ENCODE assay signal across 10 mouse cellular contexts in genomic region chrX:7854578-7854977, GRCm38 (mm10). TPM values are rescaled to one million over a fixed set of nuclear protein-coding genes. Genes with fewer than 3 reads are reported as not detected.
DNase-seq lines count a peak whose midpoint lies in the region; ATAC-seq and TF ChIP-seq lines count a peak whose summit lies in the region.
"Had no signal": no experiment of that assay in that cellular context is flagged by ENCODE, and none has a peak within 500 bp of the region (broad histone marks: within the 10 kb centered on the region; RNA-seq: fewer than 3 reads in every experiment).

No protein-coding gene starts in this region.

- no peak for ATAC-seq in midbrain, embryonic 14.5 days (ENCODE audit: low FRiP score, low TSS enrichment)
- no peak for ATAC-seq in midbrain, embryonic 16.5 days

- no peak overlapping the region for H3K4me3 ChIP-seq in gastrocnemius, adult 2 months
- H3K4me3 ChIP-seq in midbrain, embryonic 14.5 days (replicated peaks; ENCODE audit: low read depth, low read length) = no peak overlapping the region
- H3K4me3 ChIP-seq in midbrain, embryonic 16.5 days (ENCODE audit: low read depth, low read length) = no peak overlapping the region
- H3K4me3 ChIP-seq: limb, embryonic 12.5 days; stomach, embryonic 15.5 days had no signal

- H3K9me3 ChIP-seq in midbrain, embryonic 14.5 days (ENCODE audit: control insufficient read depth, low read length) = no peaks in the 10 kb centered on the region
- no peaks in the 10 kb centered on the region for H3K9me3 ChIP-seq in midbrain, embryonic 16.5 days (replicated peaks; ENCODE audit: control insufficient read depth, low read length, poor library complexity, severe bottlenecking)
- H3K9me3 ChIP-seq: limb, embryonic 12.5 days; stomach, embryonic 15.5 days had no signal

- WGBS in midbrain, embryonic 14.5 days = 46% methylated on average over 2 of the region's 2 CpGs
- 62% methylated on average over 2 of the region's 2 CpGs for WGBS in midbrain, embryonic 16.5 days

- no peak overlapping the region for H3K9ac ChIP-seq in midbrain, embryonic 14.5 days (replicated peaks; ENCODE audit: low read length)
- H3K9ac ChIP-seq in midbrain, embryonic 16.5 days (ENCODE audit: low read depth, low read length) = no peak overlapping the region
- H3K9ac ChIP-seq: limb, embryonic 12.5 days; stomach, embryonic 15.5 days had no signal

- H3K27me3 ChIP-seq in midbrain, embryonic 14.5 days (ENCODE audit: control insufficient read depth, insufficient read depth, low read length) = no peaks in the 10 kb centered on the region
- no peaks in the 10 kb centered on the region for H3K27me3 ChIP-seq in midbrain, embryonic 16.5 days (ENCODE audit: control insufficient read depth, insufficient read depth, low read depth, low read length)
- H3K27me3 ChIP-seq: limb, embryonic 12.5 days; stomach, embryonic 15.5 days had no signal

- no peak overlapping the region for H3K4me2 ChIP-seq in midbrain, embryonic 14.5 days (ENCODE audit: low read length)
- H3K4me2 ChIP-seq in midbrain, embryonic 16.5 days (ENCODE audit: low read length) = no peak overlapping the region
- H3K4me2 ChIP-seq: limb, embryonic 12.5 days; stomach, embryonic 15.5 days had no signal

- H3K36me3 ChIP-seq in midbrain, embryonic 14.5 days (ENCODE audit: control insufficient read depth, insufficient read depth, low read length) = 0 out of 2 replicates have a peak, but pooled peaks cover 10% of the 10 kb centered on the region
- no peaks in the 10 kb centered on the region for H3K36me3 ChIP-seq in midbrain, embryonic 16.5 days (ENCODE audit: control insufficient read depth, insufficient read depth, low read length)
- H3K36me3 ChIP-seq: stomach, embryonic 15.5 days had no signal

- H3K27ac ChIP-seq in gastrocnemius, adult 2 months = no peak overlapping the region
- no peak overlapping the region for H3K27ac ChIP-seq in midbrain, embryonic 14.5 days (replicated peaks; ENCODE audit: low read depth, low read length)
- no peak overlapping the region for H3K27ac ChIP-seq in midbrain, embryonic 16.5 days (ENCODE audit: low read length)
- H3K27ac ChIP-seq: limb, embryonic 12.5 days; stomach, embryonic 15.5 days had no signal

- H3K4me1 ChIP-seq in midbrain, embryonic 14.5 days (ENCODE audit: control insufficient read depth, insufficient read depth, low read length) = no peaks in the 10 kb centered on the region
- no peaks in the 10 kb centered on the region for H3K4me1 ChIP-seq in midbrain, embryonic 16.5 days (ENCODE audit: control insufficient read depth, insufficient read depth, low read length)
- H3K4me1 ChIP-seq: limb, embryonic 12.5 days; stomach, embryonic 15.5 days had no signal

- peak; percentile 71 for TF ChIP-seq CTCF in gastrocnemius, adult 2 months (IDR thresholded peaks at IDR 0.05)

- DNase-seq in gastrocnemius, adult 2 months = peak; percentile 44
- DNase-seq in gastrocnemius, adult 8-10 months (ENCODE audit: low spot score in 2 of 2) = no peak
- peak; percentile 57 for DNase-seq in midbrain, embryonic 14.5 days
- DNase-seq in adipocyte (ENCODE audit: low spot score) = peak; percentile 49
- DNase-seq in kidney, postnatal 36 days = peak; percentile 41 to 69
- peak; percentile 63 for DNase-seq in retina, embryonic 14.5 days (ENCODE audit: low spot score)
- no peak for DNase-seq in layer of hippocampus, postnatal 14 days (ENCODE audit: low spot score in 2 of 2)

- intact Hi-C loops in gastrocnemius, adult 2 months (cut with DNase I) = loop anchor here (5.0 kb wide), 1 partner anchor 163 kb away; the partner anchor contains the start of gene Glod5

RNA-seq across cellular contexts. Expression of gene Otud5, which starts 13.4 kb away (rescaled TPM):
- 10 to 100 TPM; 15.6 to 19.1 TPM for total RNA-seq in gastrocnemius, adult 2 months (2021)
- 10 to 100 TPM; 13.8 to 17.8 (median 15.6) TPM for total RNA-seq in gastrocnemius, adult 8-10 months (2022)
- 32.3 and 38.0 TPM in 2 replicates for polyA plus RNA-seq in midbrain, embryonic 14.5 days (2014; fragmentation: Nextera tagmentation; extraction: Ambion mirVana)
- 41.8 and 42.0 TPM in 2 replicates for polyA plus RNA-seq in midbrain, embryonic 16.5 days (2015; fragmentation: Nextera tagmentation; extraction: Ambion mirVana)
- 10 to 100 TPM; 64.1 to 64.9 TPM for total RNA-seq in layer of hippocampus, postnatal 14 days (2021)

RNA-seq across cellular contexts. Expression of gene Pim2, which starts 23.5 kb away (rescaled TPM):
- 1 to 10 TPM; 1.9 to 2.0 TPM for total RNA-seq in gastrocnemius, adult 2 months (2021)
- 1 to 10 TPM; 1.1 to 3.3 (median 1.7) TPM for total RNA-seq in gastrocnemius, adult 8-10 months (2022)
- 13.9 and 18.8 TPM in 2 replicates for polyA plus RNA-seq in midbrain, embryonic 14.5 days (2014; fragmentation: Nextera tagmentation; extraction: Ambion mirVana)
- polyA plus RNA-seq in midbrain, embryonic 16.5 days (2015; fragmentation: Nextera tagmentation; extraction: Ambion mirVana) = 23.6 and 27.2 TPM in 2 replicates
- total RNA-seq in layer of hippocampus, postnatal 14 days (2021) = 10 to 100 TPM; 43.2 to 49.5 TPM

RNA-seq across cellular contexts. Expression of gene Slc35a2, which starts 29.2 kb away (rescaled TPM):
- total RNA-seq in gastrocnemius, adult 2 months (2021) = 10 to 100 TPM in 1 of 2 experiments, 1 to 10 TPM in 1; 8.8 to 10.9 TPM
- 10 to 100 TPM in 2 of 4 experiments, 1 to 10 TPM in 2; 8.5 to 11.3 (median 10.2) TPM for total RNA-seq in gastrocnemius, adult 8-10 months (2022)
- 17.4 and 24.6 TPM in 2 replicates for polyA plus RNA-seq in midbrain, embryonic 14.5 days (2014; fragmentation: Nextera tagmentation; extraction: Ambion mirVana)
- polyA plus RNA-seq in midbrain, embryonic 16.5 days (2015; fragmentation: Nextera tagmentation; extraction: Ambion mirVana) = 44.9 and 45.2 TPM in 2 replicates
- 10 to 100 TPM; 45.9 to 52.7 TPM for total RNA-seq in layer of hippocampus, postnatal 14 days (2021)

RNA-seq across cellular contexts. Expression of gene Kcnd1, which starts 32.5 kb away (rescaled TPM):
- under 1 TPM; 0.15 to 0.22 TPM for total RNA-seq in gastrocnemius, adult 2 months (2021)
- total RNA-seq in gastrocnemius, adult 8-10 months (2022) = under 1 TPM; 0.05 to 0.16 (median 0.12) TPM
- polyA plus RNA-seq in midbrain, embryonic 14.5 days (2014; fragmentation: Nextera tagmentation; extraction: Ambion mirVana) = 1.7 and 2.3 TPM in 2 replicates
- polyA plus RNA-seq in midbrain, embryonic 16.5 days (2015; fragmentation: Nextera tagmentation; extraction: Ambion mirVana) = 3.3 and 3.8 TPM in 2 replicates
- 10 to 100 TPM in 1 of 2 experiments, 1 to 10 TPM in 1; 9.8 to 10.0 TPM for total RNA-seq in layer of hippocampus, postnatal 14 days (2021)

RNA-seq across cellular contexts. Expression of gene Pqbp1, which starts 44.5 kb away (rescaled TPM):
- total RNA-seq in gastrocnemius, adult 2 months (2021) = 10 to 100 TPM; 21.7 to 22.4 TPM
- 10 to 100 TPM; 17.3 to 20.6 (median 19.3) TPM for total RNA-seq in gastrocnemius, adult 8-10 months (2022)
- 181 and 219 TPM in 2 replicates for polyA plus RNA-seq in midbrain, embryonic 14.5 days (2014; fragmentation: Nextera tagmentation; extraction: Ambion mirVana)
- 228 and 250 TPM in 2 replicates for polyA plus RNA-seq in midbrain, embryonic 16.5 days (2015; fragmentation: Nextera tagmentation; extraction: Ambion mirVana)
- total RNA-seq in layer of hippocampus, postnatal 14 days (2021) = 10 to 100 TPM; 72.6 to 80.1 TPM

Comparison
In these comparisons a context has a peak if more than half of its experiments do, and no peak if none do; other contexts are left out.
1. DNase-seq: peak in gastrocnemius, adult 2 months (single experiment), midbrain, embryonic 14.5 days (single experiment), adipocyte (single experiment), kidney, postnatal 36 days (2 of 2) and retina, embryonic 14.5 days (single experiment); none in gastrocnemius, adult 8-10 months (0 of 2) and layer of hippocampus, postnatal 14 days (0 of 2).
2. RNA of gene Pim2, which starts 23.5 kb away (total RNA-seq): 43.2 to 49.5 TPM in layer of hippocampus, postnatal 14 days; 1.1 to 3.3 TPM in gastrocnemius, adult 8-10 months and 1.9 to 2.0 TPM in gastrocnemius, adult 2 months; every median in the first group is over 10 times any median in the second.